Mouse (Mus musculus) lung, postnatal 0 days (tissue): ENCODE results near the gene Tmem267. TPM values are rescaled to one million over a fixed set of nuclear protein-coding genes. Genes with fewer than 3 reads are reported as not detected.
"Not testable (repeated sequence)": the region's sequence is repeated elsewhere in the genome, so short reads cannot be mapped to it uniquely, and the experiment has no call there.

Source experiments
- ATAC-seq: fragments of 200-750 bp; cut with Nextera tagmentation; 2 replicates; pipeline ENCODE4 v1.8.0; 2017; ENCODE audit warnings: moderate library complexity
- DNase-seq: peaks from one replicate; pipeline ENCODE4 v3.0.0-alpha.2; 2016; ENCODE audit warnings: low spot score
- H3K27ac ChIP-seq: fragments of 300-500 bp; sonication (generic); 2 replicates; pipeline ENCODE4 v1.5.1; 2014; ENCODE audit warnings: antibody characterized with exemption, mild to moderate bottlenecking, low read length, mixed read lengths
- H3K27me3 ChIP-seq: fragments of 300-500 bp; sonication (generic); replicated peaks from 2 replicates; pipeline ENCODE4 v1.6.1; 2014; ENCODE audit warnings: low read length, mixed read lengths; ENCODE audit not compliant: insufficient read depth
- H3K36me3 ChIP-seq: fragments of 300-500 bp; sonication (generic); 2 replicates; pipeline ENCODE4 v1.6.1; 2014; ENCODE audit warnings: low read length, mixed read lengths; ENCODE audit not compliant: insufficient read depth
- H3K4me1 ChIP-seq: fragments of 300-500 bp; sonication (generic); 2 replicates; pipeline ENCODE4 v1.6.1; 2014; ENCODE audit warnings: antibody characterized with exemption, low read depth, low read length, mixed read lengths; ENCODE audit not compliant: insufficient read depth
- H3K4me2 ChIP-seq: fragments of 300-500 bp; sonication (generic); replicated peaks from 2 replicates; pipeline ENCODE4 v1.6.1; 2014; ENCODE audit warnings: low read depth, mild to moderate bottlenecking, low read length, moderate library complexity, mixed read lengths
- H3K4me3 ChIP-seq: fragments of 300-500 bp; sonication (generic); 2 replicates; pipeline ENCODE4 v1.5.1; 2014; ENCODE audit warnings: low read depth, low read length
- H3K9ac ChIP-seq: fragments of 300-500 bp; sonication (generic); replicated peaks from 2 replicates; pipeline ENCODE4 v1.6.1; 2014; ENCODE audit warnings: low read depth, mild to moderate bottlenecking
- H3K9me3 ChIP-seq: fragments of 300-500 bp; sonication (generic); 2 replicates; pipeline ENCODE4 v1.6.1; 2016; ENCODE audit warnings: low read length, mixed read lengths
- CTCF ChIP-seq: IDR thresholded peaks from 2 replicates; pipeline ENCODE4 v1.5.1; 2016; ENCODE audit warnings: antibody characterized with exemption, mild to moderate bottlenecking
- EP300 ChIP-seq: IDR thresholded peaks from 2 replicates; pipeline ENCODE4 v1.6.1; 2016; ENCODE audit warnings: antibody characterized with exemption, mild to moderate bottlenecking, control low read depth
- WGBS: fragments of 180-500 bp; shearing (Covaris S2); extraction: QIAGEN DNeasy Blood & Tissue Kit; methylation state at CpG from one replicate; pipeline ENCODE4 v1.1.7; 2014; 5-methylcytosine and 5-hydroxymethylcytosine counted together
- polyA plus RNA-seq: library from polyadenylated mRNA; unstranded; fragments of >200 nt; fragmentation: Nextera tagmentation; extraction: Ambion mirVana; gene quantifications from 2 replicates; pipeline ENCODE4 v1.2.1, GENCODE M21; 2015

Gene Tmem267
- polyA plus RNA-seq, 1 experiment from 2014 or later: 0.98 TPM

GRCm38 (mm10) chr13:119623634-119624033 is 135.8 kb downstream of the Tmem267 start, which contains the start of gene Ccl28:
Gene Ccl28, plus strand, starts transcription at chr13:119623819.
- Histone ChIP-seq H3K4me3 (no peak within 1 kb of the TSS), H3K27ac (no peak within 1 kb of the TSS), H3K27me3 (no peaks in the 10 kb centered on the region), H3K4me1 (no peaks in the 10 kb centered on the region), H3K9me3 (no peaks in the 10 kb centered on the region), H3K36me3 (no peaks in the 10 kb centered on the region), H3K4me2 (no peak within 1 kb of the TSS), H3K9ac (no peak within 1 kb of the TSS)
- ATAC-seq (no peak), DNase-seq (no peak)
- TF ChIP-seq EP300 (no peak), CTCF (no peak)
- 66% methylated on average over 6 of the region's 6 CpGs for WGBS

DNA sequence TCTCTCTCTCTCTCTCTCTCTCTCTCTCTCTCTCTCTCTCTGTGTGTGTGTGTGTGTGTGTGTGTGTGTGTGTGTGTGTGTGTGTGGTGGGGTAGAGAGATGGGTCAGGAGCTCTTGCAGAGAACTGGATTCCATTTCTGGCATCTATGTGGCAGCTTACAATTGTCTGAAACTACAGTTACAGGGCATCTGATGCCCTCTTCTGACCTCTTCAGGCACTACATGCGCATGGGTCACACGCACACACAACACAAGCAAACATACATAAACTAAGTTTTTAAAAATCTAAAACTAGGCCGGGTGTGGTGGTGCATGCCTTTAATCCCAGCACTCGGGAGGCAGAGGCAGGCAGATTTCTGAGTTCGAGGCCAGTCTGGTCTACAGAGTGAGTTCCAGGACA is 138.1 kb downstream of the Tmem267 start:
- DNase-seq, H3K4me1 ChIP-seq, H3K27ac ChIP-seq, H3K9ac ChIP-seq, H3K9me3 ChIP-seq, H3K36me3 ChIP-seq, H3K4me2 ChIP-seq, H3K4me3 ChIP-seq, H3K27me3 ChIP-seq, ATAC-seq: not testable (repeated sequence)
- TF ChIP-seq CTCF: peak; percentile 22; the same call in 1 of the 2 replicates
- WGBS: 74% methylated on average over 5 of the region's 5 CpGs

DNA sequence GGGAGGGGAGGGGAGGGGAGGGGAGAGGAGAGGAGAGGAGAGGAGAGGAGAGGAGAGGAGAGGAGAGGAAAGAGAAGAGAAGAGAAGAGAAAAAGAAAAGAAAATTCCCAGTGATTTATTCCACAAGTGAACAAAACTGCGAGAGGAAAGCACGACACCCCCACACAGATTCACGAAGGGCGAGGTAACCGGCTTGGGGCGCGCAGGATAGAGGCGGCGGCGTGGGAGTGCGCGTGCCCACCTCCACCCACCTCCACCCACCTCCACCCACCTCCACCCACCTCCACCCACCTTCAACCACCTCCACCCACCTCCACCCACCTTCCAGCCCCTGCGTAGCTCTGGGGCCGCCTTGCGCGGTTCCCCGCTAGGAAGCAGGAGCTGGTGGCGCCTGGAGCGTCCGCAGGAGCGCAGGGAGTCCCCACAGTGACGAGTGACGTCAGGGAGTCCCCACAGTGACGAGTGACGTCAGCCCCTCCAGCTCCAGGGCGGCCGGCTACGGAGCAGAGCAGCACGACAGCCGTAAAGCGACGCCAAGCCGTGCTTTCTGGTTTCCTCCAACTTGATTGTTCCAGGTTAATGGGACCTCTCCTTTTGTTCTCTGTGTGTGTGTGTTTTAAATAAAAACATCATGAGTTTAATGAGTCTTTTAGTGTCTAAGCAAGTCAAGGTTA is 143.8 kb downstream of the Tmem267 start:
- Histone ChIP-seq H3K4me2 (peak overlapping the region; percentile 72), H3K9ac (no peak overlapping the region), H3K9me3 (no peaks in the 10 kb centered on the region), H3K4me3 (peak overlapping the region; percentile 45), H3K27me3 (no peaks in the 10 kb centered on the region), H3K4me1 (no peaks in the 10 kb centered on the region), H3K27ac (no peak overlapping the region), H3K36me3 (no peaks in the 10 kb centered on the region)
- DNase-seq (peak; percentile 96), ATAC-seq (peak; percentile 98)
- WGBS: 1% methylated on average over 26 of the region's 33 CpGs
- TF ChIP-seq CTCF: no peak
- no peak for TF ChIP-seq EP300

GRCm38 (mm10) chr13:119632156-119632548 is 144.3 kb downstream of the Tmem267 start:
- H3K4me3 ChIP-seq: peak overlapping the region; percentile 45; the same call in 1 of the 2 replicates
- 78% methylated on average over 4 of the region's 4 CpGs for WGBS
- H3K27me3 ChIP-seq: no peaks in the 10 kb centered on the region
- no peaks in the 10 kb centered on the region for H3K36me3 ChIP-seq
- H3K4me2 ChIP-seq: peak overlapping the region; percentile 72; the same call in 1 of the 2 replicates
- no peak for ATAC-seq
- no peaks in the 10 kb centered on the region for H3K9me3 ChIP-seq
- no peaks in the 10 kb centered on the region for H3K4me1 ChIP-seq
- no peak overlapping the region for H3K27ac ChIP-seq
- no peak for DNase-seq
- no peak overlapping the region for H3K9ac ChIP-seq
- no peak for TF ChIP-seq EP300

GRCm38 (mm10) chr13:119635496-119635895 is 147.7 kb downstream of the Tmem267 start:
- Histone ChIP-seq H3K36me3 (no peaks in the 10 kb centered on the region), H3K9ac (no peak overlapping the region), H3K4me3 (no peak overlapping the region), H3K4me2 (no peak overlapping the region), H3K4me1 (no peaks in the 10 kb centered on the region), H3K9me3 (no peaks in the 10 kb centered on the region), H3K27me3 (no peaks in the 10 kb centered on the region), H3K27ac (no peak overlapping the region)
- DNase-seq: no peak
- TF ChIP-seq CTCF (no peak), EP300 (no peak)
- WGBS: 45% methylated on average over 2 of the region's 2 CpGs
- ATAC-seq: no peak

DNA sequence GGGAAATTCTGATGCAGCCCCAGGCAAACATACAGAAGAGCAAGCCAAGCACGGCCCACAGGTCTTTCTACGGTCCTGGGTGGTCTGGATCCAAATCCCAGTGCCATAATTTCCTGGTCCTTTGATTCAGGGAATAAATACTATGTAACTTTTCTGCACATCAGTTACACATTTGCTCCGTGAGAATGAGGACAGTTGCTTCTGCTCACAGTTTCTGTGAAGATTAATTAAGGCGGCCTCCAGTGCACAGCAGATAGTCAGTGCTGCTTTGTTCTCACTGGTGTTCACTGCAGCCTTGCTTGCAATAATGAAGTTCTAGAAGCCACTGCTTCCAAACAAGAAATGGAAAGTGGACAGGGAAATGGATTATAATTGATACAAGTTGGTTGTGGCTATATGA is 150.0 kb downstream of the Tmem267 start:
- Histone ChIP-seq H3K4me3 (no peak overlapping the region), H3K9ac (no peak overlapping the region), H3K4me1 (no peaks in the 10 kb centered on the region), H3K9me3 (no peaks in the 10 kb centered on the region), H3K27ac (no peak overlapping the region), H3K36me3 (no peaks in the 10 kb centered on the region), H3K27me3 (no peaks in the 10 kb centered on the region), H3K4me2 (no peak overlapping the region)
- no peak for ATAC-seq
- WGBS: 78% methylated on average over 4 of the region's 4 CpGs
- TF ChIP-seq CTCF (no peak), EP300 (no peak)
- DNase-seq: no peak
